Mouse (Mus musculus): ENCODE data around the gene Rbm19. TPM values are rescaled to one million over a fixed set of nuclear protein-coding genes. Genes with fewer than 3 reads are reported as not detected.

The Rbm19 gene
- total and polyA plus RNA-seq, 3 experiments = 19.3 to 42.5 (median 25.1) TPM

- peaks cover 76% of the 10 kb centered on the region for H3K4me1 ChIP-seq (ENCODE audit: insufficient read depth, low read depth, low read length)
- no peak for ATAC-seq (ENCODE audit: extremely low read depth, insufficient number of reproducible peaks, low FRiP score, poor library complexity, severe bottlenecking)
- no peaks in the 10 kb centered on the region for H3K9me3 ChIP-seq (replicated peaks)
- H3K27me3 ChIP-seq (ENCODE audit: insufficient read depth, low read length) = no peaks in the 10 kb centered on the region
- H3K36me3 ChIP-seq (replicated peaks) = peaks cover 95% of the 10 kb centered on the region
- H3K4me3 ChIP-seq (ENCODE audit: low read depth, low read length) = no peak overlapping the region
- no peak for DNase-seq (ENCODE audit: low spot score)
- TF ChIP-seq GATA1 (IDR thresholded peaks at IDR 0.05; ENCODE audit: borderline replicate concordance, low read length) = no peak
- TF ChIP-seq CTCF (IDR thresholded peaks at IDR 0.05; ENCODE audit: low read depth, low read length) = no peak
- no peak for TF ChIP-seq POLR2AphosphoS5 (IDR thresholded peaks at IDR 0.05; ENCODE audit: insufficient replicate concordance, low read depth, low read length)
- TF ChIP-seq GATA2 (IDR thresholded peaks at IDR 0.05; ENCODE audit: borderline replicate concordance, low read depth, low read length) = no peak
- no peak for TF ChIP-seq TAL1 (conservative IDR thresholded peaks at IDR 0.05; ENCODE audit: low read depth, low read length)
Observed at GRCm38 (mm10) chr5:120191620-120192019, 75.4 kb downstream of the Rbm19 start.

GRCm38 (mm10) chr5:120194309-120194941 is 78.2 kb downstream of the Rbm19 start:
- TF ChIP-seq CTCF (IDR thresholded peaks at IDR 0.05; ENCODE audit: low read depth, low read length) (no peak), GATA1 (IDR thresholded peaks at IDR 0.05; ENCODE audit: borderline replicate concordance, low read length) (no peak), TAL1 (conservative IDR thresholded peaks at IDR 0.05; ENCODE audit: low read depth, low read length) (no peak), POLR2AphosphoS5 (IDR thresholded peaks at IDR 0.05; ENCODE audit: insufficient replicate concordance, low read depth, low read length) (no peak), GATA2 (IDR thresholded peaks at IDR 0.05; ENCODE audit: borderline replicate concordance, low read depth, low read length) (no peak)
- Histone ChIP-seq H3K4me3 (ENCODE audit: low read depth, low read length) (peak overlapping the region; percentile 65; the same call in 1 of the 2 replicates), H3K4me1 (ENCODE audit: insufficient read depth, low read depth, low read length) (peaks cover 86% of the 10 kb centered on the region), H3K36me3 (replicated peaks) (peaks cover 95% of the 10 kb centered on the region), H3K9me3 (replicated peaks) (no peaks in the 10 kb centered on the region), H3K27me3 (ENCODE audit: insufficient read depth, low read length) (no peaks in the 10 kb centered on the region)
- ATAC-seq (ENCODE audit: extremely low read depth, insufficient number of reproducible peaks, low FRiP score, poor library complexity, severe bottlenecking) (peak; percentile 32), DNase-seq (ENCODE audit: low spot score) (peak; percentile 69)

- Histone ChIP-seq H3K27me3 (ENCODE audit: insufficient read depth, low read length) (no peaks in the 10 kb centered on the region), H3K9me3 (replicated peaks) (0 out of 2 replicates have a peak, but pooled peaks cover 2% of the 10 kb centered on the region), H3K4me1 (ENCODE audit: insufficient read depth, low read depth, low read length) (peaks cover 88% of the 10 kb centered on the region), H3K4me3 (ENCODE audit: low read depth, low read length) (peak overlapping the region; percentile 65; the same call in 1 of the 2 replicates), H3K36me3 (replicated peaks) (peaks cover 95% of the 10 kb centered on the region)
- ATAC-seq (ENCODE audit: extremely low read depth, insufficient number of reproducible peaks, low FRiP score, poor library complexity, severe bottlenecking) (peak; percentile 36), DNase-seq (ENCODE audit: low spot score) (peak; percentile 86)
- TF ChIP-seq GATA2 (IDR thresholded peaks at IDR 0.05; ENCODE audit: borderline replicate concordance, low read depth, low read length) (no peak), GATA1 (IDR thresholded peaks at IDR 0.05; ENCODE audit: borderline replicate concordance, low read length) (no peak), POLR2AphosphoS5 (IDR thresholded peaks at IDR 0.05; ENCODE audit: insufficient replicate concordance, low read depth, low read length) (no peak), TAL1 (conservative IDR thresholded peaks at IDR 0.05; ENCODE audit: low read depth, low read length) (peak; percentile 69), CTCF (IDR thresholded peaks at IDR 0.05; ENCODE audit: low read depth, low read length) (no peak)
Observed at GRCm38 (mm10) chr5:120194948-120195347, 78.7 kb downstream of the Rbm19 start.

GRCm38 (mm10) chr5:120196879-120197278 is 80.6 kb downstream of the Rbm19 start:
- Histone ChIP-seq H3K36me3 (replicated peaks) (peaks cover 92% of the 10 kb centered on the region), H3K4me1 (ENCODE audit: insufficient read depth, low read depth, low read length) (peaks cover 69% of the 10 kb centered on the region), H3K9me3 (replicated peaks) (0 out of 2 replicates have a peak, but pooled peaks cover 5% of the 10 kb centered on the region), H3K4me3 (ENCODE audit: low read depth, low read length) (no peak overlapping the region; the same call in 1 of the 2 replicates), H3K27me3 (ENCODE audit: insufficient read depth, low read length) (no peaks in the 10 kb centered on the region)
- TF ChIP-seq TAL1 (conservative IDR thresholded peaks at IDR 0.05; ENCODE audit: low read depth, low read length) (no peak), CTCF (IDR thresholded peaks at IDR 0.05; ENCODE audit: low read depth, low read length) (no peak), GATA2 (IDR thresholded peaks at IDR 0.05; ENCODE audit: borderline replicate concordance, low read depth, low read length) (no peak), GATA1 (IDR thresholded peaks at IDR 0.05; ENCODE audit: borderline replicate concordance, low read length) (no peak), POLR2AphosphoS5 (IDR thresholded peaks at IDR 0.05; ENCODE audit: insufficient replicate concordance, low read depth, low read length) (no peak)
- no peak for ATAC-seq (ENCODE audit: extremely low read depth, insufficient number of reproducible peaks, low FRiP score, poor library complexity, severe bottlenecking)
- DNase-seq (ENCODE audit: low spot score) = no peak

- H3K4me1 ChIP-seq (ENCODE audit: insufficient read depth, low read depth, low read length) = peaks cover 59% of the 10 kb centered on the region
- H3K4me3 ChIP-seq (ENCODE audit: low read depth, low read length) = no peak overlapping the region
- ATAC-seq (ENCODE audit: extremely low read depth, insufficient number of reproducible peaks, low FRiP score, poor library complexity, severe bottlenecking) = no peak
- 0 out of 2 replicates have a peak, but pooled peaks cover 5% of the 10 kb centered on the region for H3K9me3 ChIP-seq (replicated peaks)
- no peak for DNase-seq (ENCODE audit: low spot score)
- no peak for TF ChIP-seq TAL1 (conservative IDR thresholded peaks at IDR 0.05; ENCODE audit: low read depth, low read length)
- no peak for TF ChIP-seq POLR2AphosphoS5 (IDR thresholded peaks at IDR 0.05; ENCODE audit: insufficient replicate concordance, low read depth, low read length)
- no peak for TF ChIP-seq GATA2 (IDR thresholded peaks at IDR 0.05; ENCODE audit: borderline replicate concordance, low read depth, low read length)
- no peak for TF ChIP-seq CTCF (IDR thresholded peaks at IDR 0.05; ENCODE audit: low read depth, low read length)
- TF ChIP-seq GATA1 (IDR thresholded peaks at IDR 0.05; ENCODE audit: borderline replicate concordance, low read length) = no peak
- peaks cover 90% of the 10 kb centered on the region for H3K36me3 ChIP-seq (replicated peaks)
- H3K27me3 ChIP-seq (ENCODE audit: insufficient read depth, low read length) = no peaks in the 10 kb centered on the region
Observed at GRCm38 (mm10) chr5:120197813-120198387, 81.6 kb downstream of the Rbm19 start.

GRCm38 (mm10) chr5:120199865-120200264 is 83.6 kb downstream of the Rbm19 start:
- Histone ChIP-seq H3K36me3 (replicated peaks) (peaks cover 76% of the 10 kb centered on the region), H3K9me3 (replicated peaks) (0 out of 2 replicates have a peak, but pooled peaks cover 5% of the 10 kb centered on the region), H3K27me3 (ENCODE audit: insufficient read depth, low read length) (no peaks in the 10 kb centered on the region), H3K4me1 (ENCODE audit: insufficient read depth, low read depth, low read length) (peaks cover 40% of the 10 kb centered on the region), H3K4me3 (ENCODE audit: low read depth, low read length) (no peak overlapping the region)
- TF ChIP-seq POLR2AphosphoS5 (IDR thresholded peaks at IDR 0.05; ENCODE audit: insufficient replicate concordance, low read depth, low read length) (no peak), GATA1 (IDR thresholded peaks at IDR 0.05; ENCODE audit: borderline replicate concordance, low read length) (no peak), CTCF (IDR thresholded peaks at IDR 0.05; ENCODE audit: low read depth, low read length) (no peak), TAL1 (conservative IDR thresholded peaks at IDR 0.05; ENCODE audit: low read depth, low read length) (no peak), GATA2 (IDR thresholded peaks at IDR 0.05; ENCODE audit: borderline replicate concordance, low read depth, low read length) (no peak)
- no peak for DNase-seq (ENCODE audit: low spot score)
- no peak for ATAC-seq (ENCODE audit: extremely low read depth, insufficient number of reproducible peaks, low FRiP score, poor library complexity, severe bottlenecking)
